Mouse (Mus musculus) gastrocnemius, postnatal 25 days (tissue): ENCODE measurements around the gene Ccdc88a. TPM values are rescaled to one million over a fixed set of nuclear protein-coding genes. Genes with fewer than 3 reads are reported as not detected.

Source experiments
- DNase-seq: peaks from one replicate; pipeline ENCODE4 v3.0.0; 2022
- total RNA-seq, 2 experiments: library from RNA; stranded (reverse); gene quantifications; 1 replicate in 1 of 2; 2 replicates in 1 of 2; pipeline ENCODE4 v1.2.3; 2021

The Ccdc88a gene
- total RNA-seq, 2 experiments from 2014 or later, result 3.6 to 4.2 TPM

DNA sequence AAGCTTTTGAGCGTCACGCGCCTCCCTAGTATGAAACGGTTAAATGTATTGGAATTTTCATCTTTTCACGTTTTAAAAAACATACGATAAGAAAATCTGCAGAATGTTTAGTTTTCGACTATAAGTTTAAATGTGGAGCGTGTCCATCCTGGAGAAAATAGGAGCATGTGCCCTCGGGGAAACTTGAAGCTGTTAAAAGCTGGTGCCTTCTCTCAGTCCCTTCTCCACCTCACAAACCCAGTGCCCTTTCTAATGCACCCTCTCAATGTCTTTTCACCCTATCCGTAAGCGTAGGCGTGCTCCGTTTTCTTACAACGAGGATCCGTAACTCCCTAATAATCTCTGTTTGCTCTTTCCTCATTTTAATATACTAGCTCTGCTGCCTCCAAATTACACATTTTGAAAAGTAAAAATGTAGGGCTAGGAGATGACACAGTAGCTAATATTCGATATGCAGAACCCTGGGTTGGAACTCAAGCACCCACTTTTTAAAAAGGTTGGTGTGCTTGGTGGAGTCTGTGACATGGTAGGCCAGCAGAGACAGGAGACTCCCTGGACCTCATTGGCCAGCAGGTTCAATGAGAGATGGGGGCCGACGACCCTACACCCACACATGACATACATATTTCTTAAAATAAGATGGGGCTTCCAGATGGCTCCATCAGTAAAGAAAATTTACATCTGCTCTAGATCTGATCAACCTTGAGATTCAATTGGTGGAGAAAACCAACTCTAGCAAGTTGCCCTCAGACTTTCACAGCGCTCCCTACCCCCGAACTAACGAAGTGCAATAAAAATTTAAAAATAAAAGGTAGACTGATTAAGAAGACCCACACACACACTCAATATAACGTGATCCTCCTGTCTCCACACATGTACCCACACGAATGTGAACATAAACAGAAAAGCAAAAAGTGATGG, 175.3 kb downstream of the Ccdc88a start:
- no peak for DNase-seq

DNA sequence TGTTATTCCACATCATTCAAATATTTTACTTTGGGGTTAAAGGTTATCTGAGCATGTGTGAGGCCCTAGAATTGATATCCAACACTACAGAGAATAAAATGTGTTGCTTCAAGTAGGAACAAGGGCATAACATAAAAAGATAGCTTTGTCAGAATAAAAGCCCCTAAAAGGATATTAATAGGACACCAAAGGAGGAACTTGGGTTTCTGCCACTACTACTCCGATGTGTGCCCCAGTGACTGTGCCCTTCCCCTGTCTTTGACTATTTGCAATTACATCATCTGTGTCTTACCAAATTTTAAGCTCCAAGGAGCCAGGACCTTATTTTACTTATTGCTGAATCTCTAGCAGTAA, 175.9 kb downstream of the Ccdc88a start:
- DNase-seq, result no peak

Other genes with a start within 250 kb of the Ccdc88a start
- 10 to 100 TPM; 14.3 to 15.3 TPM for gene Pnpt1, start 242.9 kb upstream of the Ccdc88a start, total RNA-seq
- 10 to 100 TPM; 23.6 to 25.0 TPM for gene Ppp4r3b, start 200.8 kb upstream of the Ccdc88a start, total RNA-seq
- 1 to 10 TPM; 6.9 to 9.9 TPM for gene Cfap36, start 126.2 kb upstream of the Ccdc88a start, total RNA-seq
- gene Prorsd1, start 141.4 kb downstream of the Ccdc88a start, total RNA-seq, result 10 to 100 TPM; 18.1 to 20.7 TPM
- 10 to 100 TPM; 24.8 to 29.7 TPM for gene Mtif2, start 152.8 kb downstream of the Ccdc88a start, total RNA-seq
- gene Clhc1, start 174.3 kb downstream of the Ccdc88a start, total RNA-seq, result not detected
- 100 to 1,000 TPM; 360 to 392 TPM for gene Rps27a, start 174.5 kb downstream of the Ccdc88a start, total RNA-seq